Mouse (Mus musculus) right cerebral cortex, postnatal 25 days (tissue): ENCODE measurements around the gene Gm5141.
"Not testable (repeated sequence)": the region's sequence is repeated elsewhere in the genome, so short reads cannot be mapped to it uniquely, and the experiment has no call there.

Experiments
- DNase-seq: peaks from one replicate; pipeline ENCODE4 v3.0.0; 2022

Gene Gm5141

DNA sequence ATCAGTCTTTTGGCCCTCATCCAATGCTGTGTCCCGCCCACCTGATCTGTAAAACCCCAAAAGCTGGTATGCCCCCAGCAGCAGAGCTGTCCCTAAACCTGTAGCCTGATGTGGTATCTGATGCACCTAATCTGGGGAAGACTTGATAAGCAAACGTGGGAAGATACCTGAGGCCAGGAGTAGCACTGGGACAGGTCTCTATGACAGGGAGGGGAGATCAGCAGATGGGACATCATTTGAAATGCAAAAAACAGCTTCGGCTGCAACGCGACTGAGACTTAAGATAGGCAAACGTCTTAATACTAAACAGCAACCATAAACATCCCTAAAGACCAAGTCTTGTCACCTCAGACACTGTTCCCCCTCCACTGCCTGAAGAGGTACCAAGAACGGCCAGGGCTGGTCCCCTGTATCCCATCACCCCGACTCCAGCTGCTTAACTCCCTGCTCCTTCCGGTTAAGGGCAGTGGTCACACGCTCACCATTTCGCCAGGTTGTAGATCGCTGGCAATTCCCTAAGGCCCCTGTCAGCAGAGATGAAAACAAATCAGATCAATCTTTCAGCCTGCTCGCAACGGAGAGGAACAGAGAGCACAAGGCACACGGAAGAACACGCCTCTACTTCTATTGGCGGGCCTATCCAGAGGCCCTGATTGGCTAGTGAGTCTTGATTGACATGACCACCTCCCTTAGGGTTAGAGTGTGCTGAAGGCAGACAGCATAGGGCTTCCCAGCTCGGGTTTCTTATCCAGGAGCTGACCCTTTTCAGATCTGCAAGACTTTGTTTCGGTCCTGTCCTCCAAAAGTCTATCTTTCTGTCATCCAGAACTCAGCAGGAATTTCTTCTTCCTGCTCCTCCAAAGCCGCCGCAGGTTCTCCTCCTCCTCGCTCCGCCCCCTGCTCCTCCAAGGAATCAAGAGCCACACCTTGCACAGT lies at the start of gene Gm5141:
Gm5141 (minus strand) TSS at position 610 of the 936 bp plus-strand sequence.
- DNase-seq, result peak; percentile 70

DNA sequence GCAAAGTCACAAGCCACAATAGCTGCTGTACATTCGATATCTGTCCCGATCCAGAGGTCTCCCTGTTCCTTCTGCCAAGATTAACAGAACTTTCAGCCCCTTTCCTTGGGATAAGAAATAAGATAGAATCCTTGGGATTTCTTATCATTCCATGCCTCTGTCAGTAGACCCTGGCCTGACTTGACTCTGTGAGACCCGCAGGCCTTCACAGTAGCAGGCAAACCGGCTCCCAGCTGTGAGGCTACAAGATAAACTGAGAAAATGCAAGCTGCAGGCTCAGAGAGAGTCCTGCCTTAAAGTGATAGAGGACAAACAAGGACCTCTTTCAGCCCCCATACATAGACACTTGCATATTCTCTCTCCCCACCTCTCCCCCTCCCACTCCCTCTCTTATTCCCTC lies 47.7 kb upstream of the Gm5141 start:
- no peak for DNase-seq

DNA sequence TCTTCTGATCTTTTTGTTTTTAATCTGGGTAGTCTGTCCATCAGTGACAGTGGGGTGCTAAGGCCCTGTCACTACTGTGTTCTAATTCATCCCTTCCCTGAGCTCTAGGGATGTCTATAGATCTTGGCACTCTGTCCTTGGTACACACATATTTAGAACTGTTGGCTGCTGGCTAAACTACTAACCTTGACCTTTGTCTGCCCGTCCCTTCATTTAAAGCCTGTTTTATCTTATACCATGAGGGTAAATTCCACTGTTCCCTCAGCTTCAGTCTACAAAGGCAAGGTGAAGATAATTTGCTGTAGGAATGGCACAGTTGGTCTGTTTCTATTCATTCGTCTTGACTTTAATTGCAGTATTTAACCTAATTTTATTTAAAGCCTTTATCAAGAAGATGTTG lies 46.6 kb upstream of the Gm5141 start:
- no peak for DNase-seq

- not testable (repeated sequence) for DNase-seq
Observed at GRCm38 (mm10) chr13:62815705-62816104, 30.1 kb upstream of the Gm5141 start.

DNA sequence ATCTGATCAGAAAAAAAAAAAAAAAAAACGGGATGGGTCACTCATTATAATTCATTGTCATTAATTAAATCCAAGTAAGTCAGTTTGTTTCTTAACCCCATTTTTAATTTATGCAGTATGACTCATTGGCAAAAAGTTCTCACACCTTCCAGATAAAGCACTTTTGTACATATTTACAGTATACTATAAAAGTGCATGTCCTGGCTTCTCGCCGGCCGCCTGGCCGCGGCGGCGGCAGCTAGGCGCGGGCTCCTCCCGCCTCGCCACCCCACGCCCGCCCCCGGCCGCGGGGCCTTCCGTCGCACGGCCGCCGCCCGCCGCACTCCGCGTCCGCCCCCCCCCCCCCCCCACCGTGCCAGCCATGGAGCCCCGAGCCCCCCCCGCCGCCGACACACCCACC lies 27.1 kb upstream of the Gm5141 start:
- no peak for DNase-seq

- DNase-seq, result not testable (repeated sequence)
Observed at GRCm38 (mm10) chr13:62807981-62808380, 22.4 kb upstream of the Gm5141 start.

DNA sequence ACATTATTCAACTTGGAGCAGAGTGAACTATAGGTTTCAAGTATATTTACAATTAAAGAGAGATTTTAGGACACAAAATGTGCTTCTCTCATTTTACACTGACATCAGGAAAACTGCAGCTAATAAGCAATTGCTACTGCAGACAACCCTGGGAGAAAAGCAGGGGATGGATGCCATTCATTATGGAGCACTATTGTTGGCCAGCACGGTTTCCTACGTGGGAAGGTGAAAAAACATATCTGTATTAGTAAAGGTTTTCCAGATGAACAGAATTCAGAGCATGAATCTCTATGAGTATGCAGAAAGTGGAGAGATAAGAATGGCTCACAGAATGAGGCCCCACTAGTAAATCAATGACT lies 506 bp upstream of the Gm5141 start:
- not testable (repeated sequence) for DNase-seq

DNA sequence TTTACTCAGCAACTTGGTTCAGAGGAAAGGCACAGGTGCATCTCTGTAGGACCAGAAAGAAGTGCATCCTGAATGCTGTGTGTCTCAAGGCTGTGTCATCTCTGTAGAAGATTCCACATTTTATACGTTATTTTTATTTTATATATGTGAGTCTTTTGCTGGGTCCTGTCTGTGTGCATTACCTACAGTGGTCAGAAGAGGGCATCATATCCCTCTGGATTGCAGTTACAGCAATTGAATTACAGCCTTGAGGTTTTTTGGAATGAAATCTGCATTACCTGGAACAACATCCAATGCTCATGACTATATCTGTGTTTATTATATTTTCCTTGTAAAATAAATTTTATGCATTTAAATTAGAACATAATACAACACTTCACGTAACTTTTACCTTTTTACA lies 21.8 kb downstream of the Gm5141 start:
- DNase-seq, result peak; percentile 16

- DNase-seq, result peak; percentile 33
Observed at GRCm38 (mm10) chr13:62760432-62761415, 24.9 kb downstream of the Gm5141 start, which contains the start of gene Platr25. Platr25 (minus strand) TSS chr13:62760709.

DNA sequence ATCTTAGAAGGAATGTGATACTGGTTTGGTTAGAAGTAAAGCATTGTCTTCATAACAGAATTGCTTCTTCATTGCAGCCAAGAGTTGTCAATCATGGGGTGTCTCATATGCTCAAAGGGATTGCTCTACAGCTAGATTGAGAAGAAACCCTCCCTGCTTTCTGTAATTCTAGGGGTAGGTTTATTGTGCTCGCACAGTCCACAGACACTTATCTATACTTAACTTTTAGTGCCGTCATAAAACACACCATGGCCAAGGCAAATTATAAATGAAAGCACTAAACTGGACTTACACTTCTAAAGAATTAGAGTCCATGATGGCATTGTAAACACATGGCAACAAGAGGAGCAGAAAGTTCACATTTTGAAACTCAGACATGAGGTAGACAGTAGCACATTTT lies 52.3 kb downstream of the Gm5141 start:
- DNase-seq, result no peak
